In the genomic region with DNA sequence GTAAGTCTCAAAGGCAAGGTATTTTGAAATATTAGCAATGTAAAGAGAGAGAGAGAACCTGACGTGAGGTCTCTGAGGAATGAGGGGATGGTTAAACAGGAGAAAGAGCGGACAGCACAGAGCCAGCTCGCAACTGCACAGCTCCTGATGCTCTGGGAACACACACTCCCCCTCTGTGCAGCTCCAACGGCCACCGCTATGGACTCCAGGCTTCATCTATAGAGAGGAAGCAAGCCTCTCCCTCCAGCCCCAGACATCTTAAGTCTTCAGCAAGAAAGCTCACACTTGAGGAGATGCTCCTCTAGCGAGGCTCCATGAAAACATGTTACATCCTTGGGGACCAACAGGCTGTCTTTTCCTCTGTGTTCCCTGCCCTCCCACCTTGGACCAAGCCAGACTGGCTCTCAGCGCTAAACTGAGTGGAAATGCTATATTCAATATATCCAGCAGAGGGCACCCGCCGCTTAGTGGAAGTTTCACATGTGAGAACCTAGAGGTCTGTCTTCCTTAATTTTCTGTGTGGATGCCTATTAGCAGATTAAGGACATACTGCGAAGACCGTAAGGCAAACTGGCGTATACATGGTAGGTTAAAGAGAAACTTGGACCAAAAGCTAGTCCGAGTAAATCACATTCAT, we compare ENCODE assay signal across 9 mouse cellular contexts. TPM values are rescaled to one million over a fixed set of nuclear protein-coding genes. Genes with fewer than 3 reads are reported as not detected.
DNase-seq lines count a peak whose midpoint lies in the region; ATAC-seq and TF ChIP-seq lines count a peak whose summit lies in the region.
"Had no signal": no experiment of that assay in that cellular context is flagged by ENCODE, and none has a peak within 500 bp of the region (broad histone marks: within the 10 kb centered on the region; RNA-seq: fewer than 3 reads in every experiment).

No protein-coding gene starts in this region.

- TF ChIP-seq POLR2A in brain, embryonic 14.5 days (IDR thresholded peaks at IDR 0.05; ENCODE audit: borderline replicate concordance, extremely low read depth, insufficient read depth, insufficient read length, poor library complexity, severe bottlenecking), result no peak
- no peak for TF ChIP-seq POLR2A in olfactory bulb, adult 2 months (IDR thresholded peaks at IDR 0.05; ENCODE audit: insufficient read depth, low read depth, low read length)

- intact Hi-C loops in heart, postnatal 36 days (cut with DNase I), result loop anchor here (1.0 kb wide), 1 partner anchor 68 kb away; no protein-coding TSS in a partner anchor

- peak; percentile 79; the same call in 1 of the 2 replicates for ATAC-seq in lung, embryonic 14.5 days (ENCODE audit: insufficient read depth)

- H3K4me2 ChIP-seq in lung, embryonic 14.5 days, result no peak overlapping the region

- H3K4me3 ChIP-seq in ES-E14 (ENCODE audit: insufficient read depth in 1 of 2, low read depth in 1 of 2, low read length in 2 of 2, poor library complexity in 1 of 2, severe bottlenecking in 1 of 2), result no peak overlapping the region
- H3K4me3 ChIP-seq in forebrain, embryonic 10.5 days, result no peak overlapping the region
- no peak overlapping the region for H3K4me3 ChIP-seq in lung, embryonic 14.5 days (ENCODE audit: low read depth, low read length)
- H3K4me3 ChIP-seq in olfactory bulb, adult 2 months (ENCODE audit: insufficient read depth, low read depth, low read length), result no peak overlapping the region
- H3K4me3 ChIP-seq: erythroblast, embryonic 14.5 days had no signal

- no peaks in the 10 kb centered on the region for H3K9me3 ChIP-seq in ES-E14 (ENCODE audit: control insufficient read depth, insufficient read depth, low read depth, low read length)
- H3K9me3 ChIP-seq in forebrain, embryonic 10.5 days, result no peaks in the 10 kb centered on the region
- H3K9me3 ChIP-seq in lung, embryonic 14.5 days (ENCODE audit: low read depth, low read length), result no peaks in the 10 kb centered on the region

- H3K27ac ChIP-seq in ES-E14 (ENCODE audit: insufficient read depth, low read depth, low read length, poor library complexity, severe bottlenecking), result no peak overlapping the region
- no peak overlapping the region for H3K27ac ChIP-seq in forebrain, embryonic 10.5 days
- H3K27ac ChIP-seq in lung, embryonic 14.5 days (ENCODE audit: low read depth), result no peak overlapping the region
- no peak overlapping the region for H3K27ac ChIP-seq in olfactory bulb, adult 2 months (ENCODE audit: insufficient read depth, low read depth, low read length)

- peak; percentile 74; the same call in 1 of the 2 replicates for TF ChIP-seq CTCF in brain, embryonic 14.5 days (IDR thresholded peaks at IDR 0.05; ENCODE audit: borderline replicate concordance, extremely low read depth, insufficient read depth, insufficient read length)
- peak; percentile 90 for TF ChIP-seq CTCF in lung, embryonic 14.5 days (IDR thresholded peaks at IDR 0.05; ENCODE audit: low read depth)
- TF ChIP-seq CTCF in olfactory bulb, adult 2 months (IDR thresholded peaks at IDR 0.05; ENCODE audit: insufficient read depth, low read depth, low read length), result 0 out of 2 replicates have a peak, but pooled peaks have one; percentile 5

- no peaks in the 10 kb centered on the region for H3K27me3 ChIP-seq in forebrain, embryonic 10.5 days (ENCODE audit: poor library complexity, severe bottlenecking)
- H3K27me3 ChIP-seq in lung, embryonic 14.5 days (ENCODE audit: insufficient read depth, low read length), result no peaks in the 10 kb centered on the region

- H3K4me1 ChIP-seq in ES-E14 (ENCODE audit: control insufficient read depth in 2 of 2, insufficient read depth in 2 of 2, low read length in 2 of 2, poor library complexity in 1 of 2), result no peaks in the 10 kb centered on the region
- H3K4me1 ChIP-seq in forebrain, embryonic 10.5 days, result no peaks in the 10 kb centered on the region
- no peaks in the 10 kb centered on the region for H3K4me1 ChIP-seq in lung, embryonic 14.5 days (ENCODE audit: insufficient read depth)
- H3K4me1 ChIP-seq in olfactory bulb, adult 2 months (ENCODE audit: control insufficient read depth, insufficient read depth, low read length), result peaks cover 4% of the 10 kb centered on the region

- H3K36me3 ChIP-seq in ES-E14 (ENCODE audit: control insufficient read depth, insufficient read depth, low read length, poor library complexity, severe bottlenecking), result peaks cover 12% of the 10 kb centered on the region; the same call in 1 of the 2 replicates
- H3K36me3 ChIP-seq in forebrain, embryonic 10.5 days (replicated peaks), result peaks cover 99% of the 10 kb centered on the region
- H3K36me3 ChIP-seq in lung, embryonic 14.5 days (ENCODE audit: insufficient read depth), result peaks cover 11% of the 10 kb centered on the region; the same call in 1 of the 2 replicates

- in situ Hi-C loops in ES-E14 (cut with MboI; ENCODE audit: low sequenced_read_pairs in 2 of 2, unreplicated experiment in 2 of 2), result loop anchor here in 1 of 2 experiments (5.0 kb wide), 1 partner anchor 69 kb away; no protein-coding TSS in a partner anchor

- no peak overlapping the region for H3K9ac ChIP-seq in ES-E14 (ENCODE audit: insufficient read depth, low read depth, low read length, poor library complexity, severe bottlenecking)
- no peak overlapping the region for H3K9ac ChIP-seq in lung, embryonic 14.5 days

- DNase-seq in ES-E14 (ENCODE audit: low read depth, low spot score), result peak; percentile 58
- DNase-seq in brain, embryonic 14.5 days (ENCODE audit: low read depth), result peak; percentile 80
- DNase-seq in forebrain, embryonic 10.5 days (ENCODE audit: extremely low spot score, low spot score), result peak; percentile 74
- peak; percentile 74 to 75 for DNase-seq in heart, postnatal 36 days
- DNase-seq in kidney, postnatal 4 days, result peak; percentile 80 to 82
- DNase-seq in lung, embryonic 14.5 days, result peak; percentile 94
- DNase-seq in thymus, postnatal 0 days (ENCODE audit: low spot score), result peak; percentile 58

- WGBS in forebrain, embryonic 10.5 days, result 65% methylated on average over 13 of the region's 13 CpGs
- WGBS in lung, embryonic 14.5 days, result 50% methylated on average over 13 of the region's 13 CpGs
- 38% methylated on average over 13 of the region's 13 CpGs for WGBS in olfactory bulb, adult 2 months

TF ChIP-seq in ES-E14, 5 proteins besides CTCF, POLR2A, EP300 and RAD21:
- TF ChIP-seq MAFK (IDR thresholded peaks at IDR 0.05; ENCODE audit: insufficient read depth, low read depth, low read length) (no peak), ZNF384 (IDR thresholded peaks at IDR 0.05; ENCODE audit: low read depth, low read length) (no peak), ZC3H11A (IDR thresholded peaks at IDR 0.05; ENCODE audit: borderline replicate concordance, low read depth, low read length) (no peak), HCFC1 (IDR thresholded peaks at IDR 0.05; ENCODE audit: borderline replicate concordance, insufficient read depth, low read length) (no peak), CHD2 (IDR thresholded peaks at IDR 0.05; ENCODE audit: low read depth, low read length) (no peak)

RNA-seq across cellular contexts. Expression of gene Vamp3, which starts 15.5 kb away (rescaled TPM):
- total RNA-seq in ES-E14 (2012; rRNA removed), result 31.2 and 45.9 TPM in 2 replicates
- 55.8 and 55.9 TPM in 2 replicates for polyA plus RNA-seq in brain, embryonic 14.5 days (2012; rRNA removed)
- polyA plus RNA-seq in forebrain, embryonic 10.5 days (2016; fragmentation: Nextera tagmentation; extraction: Ambion mirVana), result 123 and 124 TPM in 2 replicates
- total RNA-seq in heart, postnatal 36 days (2021), result 10 to 100 TPM; 69.5 to 71.8 TPM
- 93.4 and 98.6 TPM in 2 replicates for polyA plus RNA-seq in lung, embryonic 14.5 days (2014; fragmentation: Nextera tagmentation; extraction: Ambion mirVana)
- polyA plus RNA-seq in olfactory bulb, adult 2 months (2012; ENCODE audit: insufficient read depth, insufficient read length, low replicate concordance, missing spikeins), result not detected in 2 replicates
- polyA plus RNA-seq in thymus, postnatal 0 days (2015; fragmentation: Nextera tagmentation; extraction: Ambion mirVana), result 65.1 and 73.3 TPM in 2 replicates

RNA-seq across cellular contexts. Expression of gene Gm13090, which starts 16.1 kb away (rescaled TPM):
- total RNA-seq in ES-E14 (2012; rRNA removed), result not detected in 2 replicates
- not detected in 2 replicates for polyA plus RNA-seq in brain, embryonic 14.5 days (2012; rRNA removed)
- not detected in 2 replicates for polyA plus RNA-seq in forebrain, embryonic 10.5 days (2016; fragmentation: Nextera tagmentation; extraction: Ambion mirVana)
- not detected for total RNA-seq in heart, postnatal 36 days (2021)
- not detected in 2 replicates for polyA plus RNA-seq in lung, embryonic 14.5 days (2014; fragmentation: Nextera tagmentation; extraction: Ambion mirVana)
- polyA plus RNA-seq in olfactory bulb, adult 2 months (2012; ENCODE audit: insufficient read depth, insufficient read length, low replicate concordance, missing spikeins), result not detected in 2 replicates
- not detected in 2 replicates for polyA plus RNA-seq in thymus, postnatal 0 days (2015; fragmentation: Nextera tagmentation; extraction: Ambion mirVana)
- polyA plus RNA-seq: erythroblast, embryonic 14.5 days had no signal

RNA-seq across cellular contexts. Expression of gene Per3, which starts 28.8 kb away (rescaled TPM):
- total RNA-seq in ES-E14 (2012; rRNA removed), result 2.4 and 4.5 TPM in 2 replicates
- 4.1 and 4.2 TPM in 2 replicates for polyA plus RNA-seq in brain, embryonic 14.5 days (2012; rRNA removed)
- polyA plus RNA-seq in forebrain, embryonic 10.5 days (2016; fragmentation: Nextera tagmentation; extraction: Ambion mirVana), result 6.1 and 6.5 TPM in 2 replicates
- 10 to 100 TPM; 10.9 to 20.8 TPM for total RNA-seq in heart, postnatal 36 days (2021)
- polyA plus RNA-seq in lung, embryonic 14.5 days (2014; fragmentation: Nextera tagmentation; extraction: Ambion mirVana), result 8.0 and 8.9 TPM in 2 replicates
- not detected in 2 replicates for polyA plus RNA-seq in olfactory bulb, adult 2 months (2012; ENCODE audit: insufficient read depth, insufficient read length, low replicate concordance, missing spikeins)
- polyA plus RNA-seq in thymus, postnatal 0 days (2015; fragmentation: Nextera tagmentation; extraction: Ambion mirVana), result 2.5 and 2.8 TPM in 2 replicates

Comparison
In these comparisons a context has a peak if more than half of its experiments do, and no peak if none do; other contexts are left out.
1. CTCF ChIP-seq: peak in every context shown above with its lines; median percentile 90 in lung, embryonic 14.5 days; 74 in brain, embryonic 14.5 days; 5 in olfactory bulb, adult 2 months.